Mouse (Mus musculus) spleen, adult 18-20 months (tissue): ENCODE results near the gene Usp18.
A peak's percentile ranks its signal among the peaks of the same experiment; 100 is the strongest.

Experiments used
- DNase-seq, 2 experiments: peaks; one replicate each; pipeline ENCODE4 v3.0.0; 2022; ENCODE audit warnings: mixed read lengths in 2 of 2

Gene Usp18

DNA sequence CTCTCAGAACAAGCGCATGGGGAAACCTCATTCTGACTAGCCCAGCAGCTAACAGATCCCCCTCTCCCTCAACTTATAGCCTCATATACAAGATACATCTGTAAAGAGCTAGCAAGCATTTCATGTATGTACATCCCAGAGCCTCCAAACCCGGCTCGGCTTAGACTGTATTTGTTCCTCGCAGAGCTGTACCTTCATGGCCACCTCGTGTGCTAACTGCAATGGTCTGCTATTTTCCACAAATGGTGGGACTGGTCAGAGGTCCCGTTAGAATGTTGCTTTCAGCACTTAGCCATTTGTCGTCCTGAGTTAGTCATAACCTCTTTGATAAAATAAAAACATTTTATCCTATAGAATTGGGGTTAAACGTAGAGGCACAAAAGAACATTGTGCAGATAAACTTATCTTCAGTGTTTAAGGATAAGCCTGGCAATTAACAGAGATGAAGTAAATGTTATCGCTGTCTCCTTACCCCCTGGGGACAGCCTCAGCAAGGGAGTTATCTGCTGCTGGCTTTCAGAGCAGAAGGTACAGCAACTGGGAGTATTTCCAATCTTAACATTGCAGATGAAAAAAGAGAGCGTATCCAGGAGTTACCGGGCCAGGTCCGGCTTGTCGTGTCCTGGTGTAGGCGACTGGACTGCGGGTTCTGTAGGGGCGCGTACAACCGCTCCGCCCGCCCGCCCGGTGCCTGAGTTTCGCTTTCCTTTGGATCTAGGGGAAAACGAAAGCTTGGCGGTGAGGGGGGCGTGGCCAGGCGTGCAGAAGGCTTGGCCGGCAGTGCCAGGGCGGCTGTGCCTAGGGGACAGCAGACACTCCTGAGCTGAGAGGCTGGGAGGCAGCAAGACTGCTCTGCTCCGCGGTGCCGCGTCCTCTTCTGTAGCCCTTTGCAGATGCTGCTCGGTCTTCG, at the start of gene Usp18:
Gene Usp18 (plus strand): TSS at position 780 of the 910 bp plus-strand sequence.
- peak; percentile 79 to 88 for DNase-seq

DNA sequence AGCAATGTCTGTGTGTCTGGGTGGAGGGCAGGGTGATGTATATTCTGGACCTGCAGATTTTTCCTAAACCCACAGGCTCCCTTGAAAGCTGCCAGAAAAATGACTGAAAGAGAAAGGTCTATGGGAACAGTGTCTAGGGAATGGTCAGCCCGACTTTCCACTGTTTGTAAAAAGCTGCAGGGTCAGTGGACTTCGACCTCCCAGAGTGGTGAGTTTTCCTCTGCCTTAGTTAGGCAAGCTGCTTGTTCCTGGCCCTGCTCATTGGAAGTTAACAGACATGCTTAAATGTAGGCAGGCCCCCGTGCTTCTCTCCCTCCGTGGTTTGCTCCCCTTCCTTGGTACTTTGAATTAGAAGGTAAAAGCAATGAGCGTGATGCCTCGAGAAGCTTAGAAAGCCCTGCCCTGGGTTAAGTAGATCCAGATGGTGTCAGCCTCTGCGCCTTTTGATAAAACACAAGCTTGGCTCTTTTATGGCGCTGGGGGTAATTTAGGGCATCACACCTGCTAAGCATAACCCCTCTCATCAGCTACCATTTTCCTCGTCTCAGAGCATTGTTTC, 47.8 kb upstream of the Usp18 start:
- no peak for DNase-seq

DNA sequence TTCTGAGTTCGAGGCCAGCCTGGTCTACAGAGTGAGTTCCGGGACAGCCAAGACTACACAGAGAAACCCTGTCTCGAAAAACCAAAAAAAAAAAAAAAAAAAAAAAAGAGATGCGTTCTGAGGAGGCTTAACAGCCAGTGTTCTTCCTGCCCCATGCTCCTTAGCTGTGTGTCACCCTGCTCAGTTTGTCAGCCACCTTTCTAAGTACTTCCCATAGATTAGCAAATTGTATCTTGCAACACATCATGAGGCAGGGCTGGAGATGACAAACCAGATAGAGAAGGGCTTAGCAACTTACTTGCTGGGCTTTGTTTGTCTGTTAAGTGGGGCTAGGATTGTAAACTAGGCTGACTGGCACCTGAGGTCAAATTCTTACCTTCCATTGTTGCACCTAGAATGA, 45.2 kb upstream of the Usp18 start:
- DNase-seq: no peak

DNA sequence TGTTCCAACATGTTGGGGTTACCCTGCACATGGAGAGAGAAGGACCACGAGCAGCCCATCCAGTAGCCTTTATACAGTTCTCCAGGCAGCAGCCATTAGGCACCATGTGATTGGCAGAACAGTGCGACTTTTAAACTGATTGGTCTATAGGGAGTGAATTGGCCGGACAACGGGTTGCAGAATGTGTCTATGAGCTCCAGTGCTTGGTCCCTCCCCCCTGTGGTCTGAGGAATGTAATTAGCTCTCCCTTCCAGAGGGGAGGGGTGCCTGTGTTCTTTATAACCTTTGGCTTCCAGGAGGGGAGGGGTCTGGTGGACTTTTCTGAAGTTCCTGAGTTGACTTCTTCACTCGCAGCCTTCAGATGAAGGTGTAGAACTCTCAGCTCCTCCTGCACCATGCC, 43.7 kb upstream of the Usp18 start:
- DNase-seq: no peak

DNA sequence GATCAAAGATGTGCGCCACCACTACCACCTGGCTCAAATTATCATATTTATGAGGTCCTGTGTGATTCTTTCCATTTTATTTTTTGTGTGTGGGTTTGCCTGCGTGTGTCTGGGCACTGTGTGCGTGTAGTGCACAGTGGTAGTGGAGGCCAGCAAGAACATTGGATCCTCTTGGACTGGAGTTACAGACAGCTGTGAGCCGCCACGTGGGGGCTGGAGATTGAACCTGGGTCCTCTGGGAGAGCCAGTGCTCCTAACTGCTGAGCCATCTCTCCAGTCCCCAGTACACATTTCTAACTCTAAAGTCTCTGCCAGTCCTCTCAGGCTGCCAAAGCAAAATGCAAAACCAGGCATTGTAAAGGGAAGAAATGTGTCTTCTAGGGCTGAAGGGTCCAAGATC, 39.2 kb upstream of the Usp18 start:
- no peak for DNase-seq

DNA sequence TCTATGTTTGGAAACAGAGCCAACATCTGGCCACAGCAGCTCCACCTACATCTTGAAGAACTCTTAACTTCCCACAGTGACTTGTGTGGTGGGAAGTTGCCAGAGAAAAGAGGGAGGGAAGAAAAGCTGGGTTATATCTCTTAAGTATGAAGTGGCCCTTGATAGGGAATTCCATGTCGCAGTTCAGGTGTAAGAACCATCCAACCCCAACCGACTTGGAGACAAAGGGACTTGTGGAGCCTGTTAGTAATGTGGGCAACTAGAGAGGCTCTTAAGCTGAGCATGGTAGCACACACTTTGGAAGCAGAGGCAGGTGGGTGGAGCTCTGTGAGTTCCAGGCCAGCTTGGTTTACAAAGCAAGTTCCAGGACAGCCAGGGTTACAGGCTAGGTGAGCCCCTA, 36.1 kb upstream of the Usp18 start:
- no peak for DNase-seq

DNA sequence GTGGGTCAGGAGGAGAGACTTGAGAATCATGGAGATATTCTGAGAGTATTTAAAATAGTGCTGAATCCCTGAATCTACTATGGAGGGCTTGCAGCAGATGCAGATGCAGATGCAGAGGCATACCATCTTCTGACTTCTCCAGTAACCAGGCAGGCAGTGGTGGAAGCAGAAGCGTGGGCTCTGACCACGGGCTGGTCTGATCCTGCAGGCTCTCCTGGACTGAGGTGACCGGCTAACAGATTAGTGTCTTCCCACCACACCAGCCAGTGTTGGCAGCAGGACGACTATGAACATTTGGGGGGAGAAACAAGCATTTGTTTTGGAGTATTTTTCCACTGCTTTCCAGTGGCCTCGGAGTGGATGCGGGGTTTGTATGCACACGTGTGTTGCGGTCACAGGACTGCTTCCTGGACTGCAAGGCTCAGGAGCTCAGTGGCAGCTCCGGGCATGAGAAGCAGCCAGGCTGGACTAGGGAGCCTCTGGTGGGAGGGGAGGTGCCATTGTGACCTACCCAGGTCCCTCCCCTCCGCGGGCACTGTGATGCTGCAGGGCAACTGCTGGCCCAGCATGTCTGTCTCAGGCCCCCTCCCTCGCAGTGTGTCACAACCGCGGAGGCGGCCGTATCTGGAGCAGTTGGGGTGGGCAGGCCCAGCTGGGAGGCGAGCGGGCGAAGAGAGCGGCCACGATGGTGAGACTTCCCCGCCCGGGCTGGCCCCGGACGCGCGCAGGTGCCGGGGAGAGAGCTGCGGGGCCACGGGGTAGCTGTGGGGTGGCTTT, 35.4 kb upstream of the Usp18 start, which contains the start of gene Tuba8:
Gene Tuba8 (plus strand): TSS at position 548 of the 777 bp plus-strand sequence.
- peak in 1 of 2 experiments; percentile 14 for DNase-seq

DNA sequence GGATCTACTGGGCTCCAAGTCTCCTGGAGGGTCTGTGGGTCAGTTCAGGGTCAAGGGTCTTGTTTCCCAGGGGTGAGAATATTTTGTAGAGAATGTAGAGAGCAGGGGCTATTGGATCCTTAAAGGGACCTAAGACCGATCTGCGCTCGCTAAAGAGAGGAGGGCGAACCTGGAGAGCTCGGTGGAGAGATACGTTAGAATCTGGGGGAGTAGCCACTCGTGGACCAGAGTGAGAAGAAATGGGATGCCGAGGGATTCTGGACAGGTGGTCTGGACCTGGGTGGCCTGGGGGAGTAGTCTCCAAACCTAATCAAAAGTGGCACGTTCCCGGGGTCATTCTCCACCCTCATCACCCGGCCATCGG, 34.8 kb upstream of the Usp18 start:
- no peak for DNase-seq

DNA sequence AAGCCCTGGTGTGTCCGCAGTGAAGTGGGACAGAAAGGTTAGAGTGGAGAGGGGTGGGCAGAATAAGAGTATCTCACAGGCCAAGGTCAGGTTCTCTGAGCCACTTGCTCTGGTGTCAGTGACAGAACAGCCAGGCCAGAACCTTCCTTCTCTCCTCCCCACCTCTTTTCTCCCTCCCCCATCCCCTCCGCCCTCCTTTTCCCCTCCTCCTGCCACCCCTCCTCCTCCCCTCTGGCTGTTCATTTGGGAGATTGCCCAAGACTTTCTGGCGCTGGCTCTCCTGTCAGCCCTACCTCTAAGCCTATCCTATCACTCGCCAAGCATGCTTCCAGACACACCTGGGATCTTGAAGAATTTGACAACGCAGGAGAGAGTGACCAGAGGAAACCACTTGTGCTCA, 34.0 kb upstream of the Usp18 start:
- no peak for DNase-seq

DNA sequence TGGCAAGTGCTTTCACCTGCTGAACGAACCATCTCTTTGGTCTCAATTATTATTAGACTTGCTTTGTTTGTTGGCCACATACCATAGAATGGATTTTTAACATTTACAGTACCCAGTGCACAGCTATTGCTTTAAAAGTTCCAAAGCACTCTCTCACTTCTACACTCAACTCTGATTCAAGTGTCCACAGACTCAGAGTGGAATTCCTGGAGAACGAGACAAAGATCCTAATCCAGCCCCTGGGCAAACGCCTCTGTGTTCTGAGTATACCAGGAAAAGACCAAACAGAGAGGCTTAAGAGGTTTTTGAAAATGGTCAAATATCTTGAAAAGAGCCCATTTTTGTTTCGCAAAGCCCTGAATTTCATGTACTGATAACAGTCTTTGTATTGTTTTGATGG, 32.7 kb upstream of the Usp18 start:
- no peak for DNase-seq

DNA sequence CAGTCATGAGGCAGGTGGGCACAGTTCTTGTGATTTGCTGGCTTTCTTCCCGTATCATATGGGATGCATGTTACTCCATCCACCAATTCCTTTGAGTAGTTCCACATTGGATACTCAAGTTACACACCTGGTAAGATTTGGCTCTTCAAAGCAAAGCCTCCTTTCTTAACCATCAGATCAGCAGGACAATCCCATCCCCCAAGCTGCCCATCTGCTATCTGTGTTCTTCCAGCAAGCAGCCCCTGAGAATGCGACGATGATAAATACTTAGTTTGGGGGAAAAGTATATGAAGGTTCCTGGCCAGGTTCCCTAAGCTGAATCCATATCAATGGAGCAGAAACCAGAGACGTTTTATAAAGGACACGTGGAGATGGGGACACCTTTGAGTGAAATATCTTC, 31.5 kb upstream of the Usp18 start:
- DNase-seq: no peak

DNA sequence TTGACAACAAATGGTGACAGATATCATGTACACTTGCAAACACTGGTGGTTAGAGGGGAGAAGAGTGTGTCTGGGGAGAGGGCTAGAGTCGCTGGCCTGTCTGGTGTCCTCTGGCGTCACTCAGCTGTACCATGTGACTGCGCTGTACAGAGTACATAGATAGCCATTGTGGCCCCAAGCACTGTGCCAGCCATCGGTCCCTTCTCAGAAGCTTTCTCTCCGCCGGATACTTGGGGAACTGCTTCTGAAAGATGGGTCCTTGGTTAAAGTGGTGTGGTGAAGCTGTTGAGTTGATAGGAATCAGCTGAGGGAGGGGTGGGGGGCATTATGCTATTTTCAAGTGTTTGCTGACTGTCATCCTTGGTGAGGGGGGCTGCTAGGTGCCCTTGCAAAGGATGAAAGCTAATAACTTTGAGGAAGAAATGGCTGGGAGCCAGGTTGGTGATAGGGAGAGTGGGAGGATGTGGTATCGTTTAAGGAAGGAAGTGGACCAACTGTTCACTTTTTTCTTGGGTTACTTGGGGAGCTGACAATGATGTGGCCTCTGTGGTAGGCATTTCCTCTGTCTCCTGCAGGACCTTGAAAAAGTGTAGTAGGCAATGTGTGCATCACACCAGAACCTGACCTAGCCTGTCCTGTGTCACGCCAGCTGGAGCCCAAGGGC, 30.9 kb upstream of the Usp18 start:
- DNase-seq: no peak

DNA sequence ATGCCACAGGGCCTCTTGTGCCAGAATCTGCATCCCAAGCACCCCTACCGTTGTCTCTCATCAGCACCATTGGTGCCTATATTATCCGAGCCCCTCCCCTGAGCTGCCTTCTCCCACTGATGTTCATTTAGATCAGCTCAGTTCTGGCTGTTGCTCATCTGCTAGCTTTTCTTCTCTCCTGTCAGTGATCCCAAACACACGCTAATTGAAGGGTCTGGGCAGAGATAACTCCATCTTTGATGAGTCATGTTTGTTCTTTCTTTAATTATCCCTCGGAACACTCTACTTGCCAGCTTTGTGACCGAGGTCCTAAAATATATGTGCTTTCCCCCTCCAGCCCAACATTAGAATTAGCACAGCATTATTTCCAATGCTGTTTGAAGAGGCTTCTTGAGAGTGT, 30.4 kb upstream of the Usp18 start:
- DNase-seq: no peak

DNA sequence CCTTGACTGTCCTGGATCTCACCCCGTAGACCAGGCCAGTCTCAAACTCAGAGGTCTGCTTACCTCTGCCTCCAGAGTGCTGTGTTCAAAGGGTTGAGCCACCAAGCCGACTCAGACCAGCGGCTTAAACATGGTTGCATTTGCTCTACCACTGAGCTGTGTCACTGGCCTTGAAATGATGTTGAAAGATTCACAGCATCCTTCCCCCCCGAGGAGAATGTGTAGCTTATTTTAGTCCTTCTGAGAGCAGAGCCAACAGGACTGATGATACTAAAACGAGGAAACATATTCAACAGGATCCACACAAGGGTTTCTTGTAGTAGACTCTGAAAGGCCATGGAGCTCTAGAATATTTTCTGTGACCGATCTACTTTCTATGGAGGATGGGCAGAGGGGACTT, 29.8 kb upstream of the Usp18 start:
- DNase-seq: no peak

DNA sequence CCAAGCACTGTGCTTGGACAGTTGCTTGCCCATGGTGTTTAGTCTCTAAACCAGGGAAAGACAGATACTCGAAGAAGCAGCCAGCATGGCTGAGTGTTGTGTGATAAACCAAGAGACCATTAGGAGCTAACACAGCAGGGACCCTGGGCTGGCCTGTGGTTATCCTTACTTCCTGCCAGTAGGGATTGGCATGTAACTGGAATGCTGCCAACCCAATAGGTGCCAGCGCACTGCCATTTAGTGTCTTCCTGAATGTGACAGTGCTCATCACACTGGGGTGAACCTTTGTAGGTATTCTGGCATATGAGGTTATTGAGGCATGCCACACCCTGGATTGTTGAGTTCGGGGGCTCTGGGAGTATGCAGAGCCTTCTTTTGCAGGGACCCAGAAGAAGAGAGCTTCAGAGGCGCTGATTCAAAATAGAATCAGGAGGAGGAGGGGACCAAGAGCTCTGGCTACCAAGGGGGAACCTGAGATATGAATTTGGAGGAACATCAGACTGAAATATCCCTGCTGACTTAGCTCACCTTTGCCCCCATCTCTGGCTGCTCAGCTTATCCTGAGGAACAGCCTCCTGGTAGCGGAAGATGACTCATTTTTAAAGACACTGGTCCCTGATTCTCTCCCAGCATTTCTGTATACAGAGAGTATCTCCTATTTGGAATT, 29.0 kb upstream of the Usp18 start:
- DNase-seq: no peak

DNA sequence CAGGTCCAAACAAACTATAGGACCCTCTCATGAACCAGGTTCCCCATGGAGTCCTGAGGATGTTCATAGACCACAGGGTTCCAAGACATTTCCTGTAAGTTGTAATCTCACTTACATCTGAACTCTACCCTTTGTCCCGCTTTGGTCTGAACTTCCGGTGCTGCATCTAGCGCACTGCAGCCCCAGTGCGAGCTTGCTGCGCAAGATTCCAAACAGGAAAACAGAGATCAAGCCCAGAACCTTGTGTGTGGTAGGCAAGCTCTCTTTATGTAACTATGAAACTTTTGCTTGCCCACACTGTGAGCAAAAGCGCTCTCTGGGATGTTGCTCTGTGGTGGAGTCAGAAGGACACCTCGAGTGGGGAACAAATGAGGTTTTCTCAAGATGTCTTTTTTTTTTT, 27.7 kb upstream of the Usp18 start:
- no peak for DNase-seq

DNA sequence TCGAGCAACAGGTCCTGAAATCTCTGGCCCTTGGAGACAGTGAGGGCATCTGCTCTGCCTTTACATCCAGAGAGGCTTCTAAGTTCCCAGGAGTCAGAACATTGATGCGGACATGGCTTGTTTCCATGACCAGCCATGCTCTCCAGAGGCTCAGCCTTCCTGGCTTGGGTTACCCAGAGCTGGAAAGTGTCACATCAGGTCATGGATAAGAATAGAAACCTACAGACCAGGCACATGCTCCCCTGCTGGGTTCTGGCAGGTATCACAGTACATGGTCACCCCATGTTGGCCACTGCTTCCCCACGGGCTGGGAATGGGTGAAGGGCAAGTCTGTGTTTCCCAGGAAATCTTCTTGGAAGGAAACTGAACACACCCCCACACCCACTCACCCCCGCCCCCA, 26.3 kb upstream of the Usp18 start:
- DNase-seq: no peak

DNA sequence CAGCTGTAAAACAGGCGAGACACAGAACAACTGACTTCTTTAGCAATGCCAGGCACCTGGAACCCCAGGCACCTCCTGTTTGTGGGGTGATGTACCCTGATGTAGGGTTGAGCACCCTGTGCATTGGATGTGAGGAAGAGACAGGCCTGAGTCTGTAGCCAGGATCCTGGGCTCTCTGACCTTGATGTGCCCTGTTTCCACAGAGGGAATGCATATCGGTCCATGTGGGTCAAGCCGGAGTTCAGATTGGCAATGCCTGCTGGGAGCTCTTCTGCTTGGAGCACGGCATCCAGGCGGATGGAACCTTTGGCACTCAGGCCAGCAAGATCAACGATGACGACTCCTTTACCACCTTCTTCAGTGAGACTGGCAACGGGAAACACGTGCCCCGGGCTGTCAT, 25.5 kb upstream of the Usp18 start:
- no peak for DNase-seq

DNA sequence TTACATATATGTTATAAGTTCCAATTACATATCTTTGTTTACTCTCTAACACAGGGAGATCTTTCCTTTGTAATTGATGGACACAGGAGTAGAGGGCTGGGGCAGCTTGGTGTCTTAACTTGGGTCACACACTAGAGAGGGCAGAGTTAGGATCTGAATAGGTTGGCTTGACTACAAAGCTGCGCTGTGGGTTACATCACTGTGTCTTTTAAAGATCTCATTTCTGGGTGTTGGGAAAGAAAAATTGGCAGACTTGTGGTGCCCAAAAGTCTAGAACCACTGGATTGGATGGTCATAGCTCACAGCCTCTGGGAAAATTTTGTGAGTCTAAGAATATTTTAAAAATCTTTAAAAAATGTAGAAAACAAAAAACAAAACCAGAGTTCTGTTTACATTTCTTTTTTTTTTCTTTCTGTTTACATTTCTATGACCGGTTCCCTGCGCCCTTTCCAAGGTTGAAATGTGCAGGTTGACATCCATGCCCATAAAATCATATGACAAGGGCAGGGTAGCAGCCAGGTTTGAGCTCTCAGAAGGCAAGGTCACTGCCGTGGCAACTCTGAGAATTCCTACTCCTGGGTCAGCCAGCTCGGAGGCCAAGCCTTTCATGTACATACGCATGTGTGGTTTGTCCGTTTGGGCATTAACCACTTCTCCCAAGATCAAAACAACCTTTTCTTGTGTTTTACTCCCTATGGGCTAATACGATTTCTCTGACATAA, 23.7 kb upstream of the Usp18 start:
- DNase-seq: no peak

DNA sequence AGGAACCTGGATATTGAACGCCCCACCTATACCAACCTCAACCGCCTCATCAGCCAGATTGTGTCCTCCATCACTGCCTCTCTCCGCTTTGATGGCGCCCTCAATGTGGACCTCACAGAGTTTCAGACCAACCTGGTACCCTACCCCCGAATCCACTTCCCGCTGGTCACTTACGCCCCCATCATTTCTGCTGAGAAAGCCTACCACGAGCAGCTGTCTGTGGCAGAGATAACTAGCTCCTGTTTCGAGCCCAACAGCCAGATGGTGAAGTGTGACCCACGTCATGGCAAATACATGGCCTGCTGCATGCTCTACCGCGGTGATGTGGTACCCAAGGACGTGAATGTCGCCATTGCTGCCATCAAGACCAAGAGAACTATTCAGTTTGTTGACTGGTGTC, 22.7 kb upstream of the Usp18 start:
- DNase-seq: no peak

DNA sequence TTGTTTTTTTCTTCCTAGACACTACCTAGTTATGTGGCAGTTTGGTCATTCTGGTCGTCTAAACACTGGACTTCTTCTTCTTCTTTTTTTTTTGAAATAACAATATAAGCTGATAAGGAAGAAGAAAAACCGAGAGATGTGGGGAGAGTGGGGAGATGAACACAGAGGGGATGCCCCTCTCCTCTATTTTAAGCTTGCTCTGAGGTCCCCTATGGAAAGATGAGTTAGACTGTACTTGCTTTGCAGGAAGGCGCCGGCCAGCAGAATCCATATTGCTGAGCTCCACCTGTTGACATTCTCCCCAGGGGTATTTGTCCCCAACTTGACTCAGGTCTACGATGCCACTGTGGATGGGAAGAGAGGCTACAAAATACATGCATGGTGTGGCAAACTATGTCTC, 21.6 kb upstream of the Usp18 start:
- DNase-seq: no peak

DNA sequence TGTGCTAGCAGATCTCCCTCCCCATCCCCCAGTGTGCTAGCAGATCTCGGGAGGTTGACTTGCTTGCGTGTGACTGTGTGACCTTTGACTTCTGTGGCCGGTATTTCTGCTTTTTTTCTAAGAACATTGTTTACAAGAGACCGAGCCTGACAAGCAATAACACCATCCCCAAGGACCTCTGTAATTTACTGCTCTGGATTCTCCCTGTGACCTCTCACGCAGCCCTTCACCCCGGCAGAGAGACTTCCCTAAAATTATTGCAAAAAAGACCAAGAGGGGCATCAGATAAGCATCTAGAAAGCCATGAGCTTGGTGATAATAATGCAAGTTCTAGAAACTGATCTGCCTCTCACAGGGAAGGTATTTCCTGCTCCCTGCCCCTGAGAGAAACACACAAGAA, 20.7 kb upstream of the Usp18 start:
- DNase-seq: no peak
